Mouse (Mus musculus) thymus, adult 2 months (tissue): ENCODE measurements at regions not wholly inside any gene's neighbourhood (a gene's known extent, or its start where the extent isn't known, plus 50 kb on each side); places are given as distances from the start of the nearest gene placed in this dataset.
"Not testable (repeated sequence)": the region's sequence is repeated elsewhere in the genome, so short reads cannot be mapped to it uniquely, and the experiment has no call there.

Experiments used
- DNase-seq: peaks from one replicate; pipeline ENCODE4 v3.0.0; 2021
- H3K27ac ChIP-seq: fragments of 200-500 bp; 2 replicates; pipeline ENCODE4 v1.5.1; 2012; ENCODE audit warnings: low read length, control low read depth; ENCODE audit not compliant: control insufficient read depth, insufficient read depth
- H3K27me3 ChIP-seq: fragments of 200-500 bp; 2 replicates; pipeline ENCODE4 v1.6.1; 2012; ENCODE audit warnings: mild to moderate bottlenecking, low read length, moderate library complexity, mixed read lengths; ENCODE audit not compliant: control insufficient read depth, insufficient read depth
- H3K36me3 ChIP-seq: fragments of 200-500 bp; 2 replicates; pipeline ENCODE4 v1.6.1; 2012; ENCODE audit warnings: mild to moderate bottlenecking, low read length, moderate library complexity; ENCODE audit not compliant: control insufficient read depth, insufficient read depth
- H3K4me1 ChIP-seq: fragments of 200-500 bp; replicated peaks from 2 replicates; pipeline ENCODE4 v1.6.1; 2012; ENCODE audit warnings: low read length; ENCODE audit not compliant: control insufficient read depth, insufficient read depth
- H3K4me3 ChIP-seq: fragments of 200-500 bp; 2 replicates; pipeline ENCODE4 v1.5.1; 2012; ENCODE audit warnings: mild to moderate bottlenecking, low read length, control low read depth, moderate library complexity; ENCODE audit not compliant: control insufficient read depth, insufficient read depth
- CTCF ChIP-seq: fragments of 200-500 bp; IDR thresholded peaks from 2 replicates; pipeline ENCODE4 v1.5.1; 2012; ENCODE audit warnings: mild to moderate bottlenecking, control low read depth, low read length, moderate library complexity, borderline replicate concordance; ENCODE audit not compliant: control insufficient read depth, poor library complexity, insufficient read depth; ENCODE audit errors: extremely low read depth
- POLR2A ChIP-seq: fragments of 200-500 bp; IDR thresholded peaks from 2 replicates; pipeline ENCODE4 v1.6.1; 2012; ENCODE audit warnings: mild to moderate bottlenecking, low read length, control low read depth, moderate library complexity; ENCODE audit not compliant: control insufficient read depth, poor library complexity, insufficient read depth; ENCODE audit errors: extremely low read depth
- WGBS: fragments of 180-500 bp; shearing (Covaris S2); methylation state at CpG from one replicate; pipeline ENCODE4 v1.1.7; 2018; 5-methylcytosine and 5-hydroxymethylcytosine counted together

DNA sequence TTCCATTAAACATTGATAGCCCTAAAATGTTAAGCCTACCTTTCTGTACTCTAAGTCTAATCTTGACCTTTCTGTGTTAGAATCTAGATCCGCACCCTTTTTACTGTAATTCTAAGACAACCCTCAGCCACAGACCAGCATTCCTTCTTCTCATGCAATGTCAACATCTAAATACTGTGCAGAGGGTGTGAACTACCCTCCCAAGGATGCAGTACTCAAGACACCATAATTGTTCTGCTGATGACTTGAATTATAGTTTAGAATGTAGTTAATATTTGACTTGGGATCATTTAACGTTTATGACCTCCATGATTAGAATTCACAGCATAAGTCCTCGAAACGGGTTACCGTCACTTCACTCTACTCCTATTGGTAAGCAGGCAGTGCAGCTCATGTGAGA lies 139.2 kb downstream of the Tpbg start:
- TF ChIP-seq CTCF (no peak), POLR2A (no peak)
- Histone ChIP-seq H3K4me3 (no peak overlapping the region), H3K36me3 (no peaks in the 10 kb centered on the region), H3K27me3 (no peaks in the 10 kb centered on the region), H3K4me1 (no peaks in the 10 kb centered on the region), H3K27ac (no peak overlapping the region)
- DNase-seq, result no peak
- 93% methylated on average over 5 of the region's 5 CpGs for WGBS

DNA sequence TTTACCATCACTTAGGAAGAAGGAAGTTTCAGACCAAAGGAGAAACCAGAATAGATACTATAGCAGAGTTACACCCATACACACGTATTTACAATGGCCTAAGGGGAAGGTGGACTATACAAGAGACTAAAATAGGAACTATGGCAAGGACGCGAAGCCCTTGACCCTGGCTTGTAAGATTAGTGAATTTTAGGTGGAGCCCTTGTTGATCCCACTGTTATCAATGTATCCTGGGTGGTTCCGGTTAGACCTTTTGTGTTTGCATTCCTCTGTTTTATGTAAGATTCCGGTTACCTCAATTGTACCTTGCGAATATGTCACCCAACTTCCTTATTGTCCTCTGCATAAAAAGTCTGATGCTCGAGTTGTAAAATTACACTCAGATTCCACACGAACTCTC lies 141.3 kb downstream of the Tpbg start:
- 92% methylated on average over 8 of the region's 8 CpGs for WGBS
- not testable (repeated sequence) for H3K36me3 ChIP-seq, H3K4me1 ChIP-seq, DNase-seq, H3K4me3 ChIP-seq, H3K27me3 ChIP-seq, H3K27ac ChIP-seq

DNA sequence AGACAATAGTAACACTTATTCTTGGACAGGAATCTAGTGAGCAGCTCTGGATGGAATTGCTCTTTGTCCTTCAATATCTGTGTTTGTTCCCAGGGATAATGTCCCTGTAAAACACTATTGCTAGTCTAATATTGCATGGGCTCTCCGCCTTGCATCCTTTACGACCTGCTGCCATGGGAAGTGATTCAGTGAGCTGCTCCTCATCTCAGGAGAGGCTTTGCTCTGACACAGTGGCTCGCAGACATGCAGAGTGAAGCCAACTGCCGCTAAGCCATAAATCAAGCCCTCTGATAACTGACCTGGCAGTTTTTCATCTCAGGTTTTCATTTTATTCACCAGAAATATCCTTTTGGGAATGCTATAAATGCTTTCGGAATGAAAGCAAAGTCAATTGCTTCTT lies 143.5 kb downstream of the Tpbg start:
- no peaks in the 10 kb centered on the region for H3K27me3 ChIP-seq
- no peak for DNase-seq
- H3K4me1 ChIP-seq, result no peaks in the 10 kb centered on the region
- no peak overlapping the region for H3K4me3 ChIP-seq
- TF ChIP-seq CTCF, result no peak
- no peak for TF ChIP-seq POLR2A
- 71% methylated on average over 5 of the region's 5 CpGs for WGBS
- no peaks in the 10 kb centered on the region for H3K36me3 ChIP-seq
- no peak overlapping the region for H3K27ac ChIP-seq

DNA sequence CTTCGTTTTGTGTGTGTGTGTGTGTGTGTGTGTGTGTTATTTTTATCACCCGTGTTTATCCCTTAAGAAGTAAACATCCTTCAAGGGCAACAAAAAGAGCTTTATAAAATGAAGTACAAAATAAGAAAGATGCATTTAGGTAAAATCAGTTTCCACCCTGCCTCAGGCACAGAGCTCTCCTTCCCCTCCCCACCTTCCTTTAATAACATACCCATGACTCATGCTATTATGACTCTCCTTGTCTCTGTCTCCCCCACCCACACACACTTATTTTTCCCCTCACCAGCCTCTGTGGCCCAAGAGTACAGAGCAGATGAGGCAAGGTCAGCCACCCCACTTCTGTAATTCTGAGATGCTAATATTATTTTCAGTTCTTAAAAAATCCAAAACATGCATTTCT lies 144.0 kb downstream of the Tpbg start:
- TF ChIP-seq POLR2A, result no peak
- no peak for TF ChIP-seq CTCF
- no peaks in the 10 kb centered on the region for H3K4me1 ChIP-seq
- no peaks in the 10 kb centered on the region for H3K27me3 ChIP-seq
- H3K27ac ChIP-seq, result no peak overlapping the region
- no peaks in the 10 kb centered on the region for H3K36me3 ChIP-seq
- 75% methylated on average over 2 of the region's 2 CpGs for WGBS
- no peak for DNase-seq
- no peak overlapping the region for H3K4me3 ChIP-seq

DNA sequence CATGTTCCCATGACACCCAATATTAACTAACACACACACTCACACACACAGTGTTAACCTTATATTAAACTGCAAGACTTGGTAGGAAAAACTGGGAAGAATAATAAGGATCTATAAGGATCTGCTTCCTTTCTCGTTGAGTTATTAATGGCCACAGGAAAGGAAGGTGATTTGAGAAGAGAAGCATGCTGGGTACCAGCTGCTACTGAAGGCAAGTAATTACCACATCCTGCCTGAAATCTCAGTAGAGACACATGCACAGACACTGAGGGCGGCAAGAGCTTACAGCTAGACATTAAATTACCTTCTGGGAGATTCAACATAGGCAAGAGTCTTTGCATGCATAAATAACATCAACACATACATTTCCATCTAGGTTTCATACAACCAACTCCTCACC lies 160.8 kb downstream of the Tpbg start:
- TF ChIP-seq POLR2A (no peak), CTCF (no peak)
- Histone ChIP-seq H3K4me3 (no peak overlapping the region), H3K36me3 (no peaks in the 10 kb centered on the region), H3K4me1 (no peaks in the 10 kb centered on the region), H3K27me3 (no peaks in the 10 kb centered on the region), H3K27ac (no peak overlapping the region)
- whole genome bisulfite sequencing, result 45% methylated on average over 2 of the region's 2 CpGs
- no peak for DNase-seq

DNA sequence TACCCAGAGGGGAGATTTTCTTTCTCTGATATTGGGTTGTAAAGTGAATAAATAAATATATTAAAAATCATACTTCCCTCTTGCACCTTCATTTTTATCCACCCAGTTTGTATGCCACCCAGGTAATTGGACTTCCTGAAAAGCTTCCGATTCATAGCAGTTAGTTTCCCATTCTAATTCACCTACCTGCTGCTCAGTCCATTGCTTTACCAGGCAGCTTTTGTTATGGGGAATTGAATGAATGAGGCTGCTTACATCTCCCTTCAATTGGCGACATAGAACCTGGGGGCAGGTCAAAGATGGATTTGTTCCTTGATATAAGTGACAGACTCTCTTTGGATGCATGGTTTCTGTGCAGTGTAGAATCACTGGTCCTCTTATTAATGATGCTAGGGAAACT lies 169.5 kb downstream of the Tpbg start:
- 78% methylated on average over 2 of the region's 2 CpGs for WGBS
- no peak for DNase-seq
- TF ChIP-seq CTCF (no peak), POLR2A (no peak)
- H3K4me3 ChIP-seq, result no peak overlapping the region
- H3K27me3 ChIP-seq, result no peaks in the 10 kb centered on the region
- H3K36me3 ChIP-seq, result no peaks in the 10 kb centered on the region
- H3K27ac ChIP-seq, result no peak overlapping the region
- no peaks in the 10 kb centered on the region for H3K4me1 ChIP-seq

DNA sequence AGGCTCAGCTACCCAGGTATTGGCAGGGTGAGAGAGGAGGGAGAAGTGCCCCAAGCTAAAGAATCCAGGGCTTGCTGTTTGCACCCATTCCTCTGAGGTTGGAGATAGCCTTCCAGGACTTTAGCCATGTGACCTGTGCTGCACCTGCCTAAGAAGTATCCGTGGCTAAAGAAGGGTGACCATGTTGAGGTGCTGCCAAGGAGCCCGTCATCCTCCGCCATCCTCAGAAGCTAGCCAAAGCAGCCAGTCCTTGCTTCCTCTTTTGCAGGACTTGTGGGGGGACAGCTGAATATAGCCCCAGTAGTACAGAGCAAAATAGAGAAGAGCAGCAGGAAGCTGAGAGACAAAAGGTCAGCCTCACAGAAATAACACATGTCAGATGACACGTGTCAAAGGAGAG lies 173.7 kb downstream of the Tpbg start:
- no peaks in the 10 kb centered on the region for H3K4me1 ChIP-seq
- 61% methylated on average over 4 of the region's 4 CpGs for WGBS
- TF ChIP-seq POLR2A (no peak), CTCF (no peak)
- no peak overlapping the region for H3K4me3 ChIP-seq
- no peaks in the 10 kb centered on the region for H3K36me3 ChIP-seq
- H3K27me3 ChIP-seq, result no peaks in the 10 kb centered on the region
- no peak for DNase-seq
- H3K27ac ChIP-seq, result no peak overlapping the region
